Mouse (Mus musculus) heart, adult 10 weeks (tissue): ENCODE measurements around the gene AU018091. TPM values are rescaled to one million over a fixed set of nuclear protein-coding genes. Genes with fewer than 3 reads are reported as not detected.

ENCODE experiments used
- polyA plus RNA-seq: library from polyadenylated mRNA; stranded (reverse); fragments of 350-450 nt; fragmentation: Illumina TruSeq; extraction: RNeasy Lipid Tissue Mini Kit (QIAGEN cat#74804); gene quantifications from one replicate; pipeline ENCODE4 v1.2.3, GENCODE M21; 2014; ENCODE audit warnings: low read depth, low replicate concordance

The AU018091 gene
- not detected for polyA plus RNA-seq

DNA sequence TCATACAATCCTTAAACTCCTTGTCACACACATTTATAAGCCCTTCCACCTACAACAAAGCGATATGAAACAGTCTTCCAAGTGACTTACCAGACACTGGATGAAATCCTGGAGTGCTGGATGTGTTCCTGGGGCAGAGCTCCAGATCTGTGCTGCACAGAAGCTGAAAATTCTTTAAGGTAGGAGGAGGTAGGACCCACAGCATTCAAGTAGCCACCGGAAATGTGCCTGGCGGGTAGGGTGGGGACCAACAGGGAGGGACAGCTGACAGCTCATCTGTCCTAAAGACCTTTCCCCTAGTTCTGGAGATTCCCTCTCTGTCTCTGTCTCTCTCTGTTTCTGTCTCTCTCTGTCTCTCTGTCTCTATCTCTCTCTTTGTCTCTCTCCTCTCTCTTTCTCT, at the start of gene AU018091:
Gene AU018091 (minus strand): TSS at position 279 of the 400 bp plus-strand sequence.

Other genes starting within 250 kb of the AU018091 start
- not detected for gene Nlrp12, start 80.5 kb upstream of the AU018091 start, polyA plus RNA-seq
- 135 TPM for gene Myadm, start 119.9 kb upstream of the AU018091 start, polyA plus RNA-seq
- gene Prkcg, start 120.0 kb upstream of the AU018091 start, polyA plus RNA-seq, result 2.2 TPM
- gene Cacng7, start 163.8 kb upstream of the AU018091 start, polyA plus RNA-seq, result 4.3 TPM
- gene Cacng8, start 221.5 kb upstream of the AU018091 start, polyA plus RNA-seq, result not detected